Mouse (Mus musculus): ENCODE results near the gene Hmgcs2.
A peak's percentile ranks its signal among the peaks of the same experiment; 100 is the strongest.

Gene Hmgcs2

GRCm38 (mm10) chr3:98339097-98339705 lies 59.0 kb downstream of the Hmgcs2 start:
- peak; percentile 34 to 46 for DNase-seq

DNA sequence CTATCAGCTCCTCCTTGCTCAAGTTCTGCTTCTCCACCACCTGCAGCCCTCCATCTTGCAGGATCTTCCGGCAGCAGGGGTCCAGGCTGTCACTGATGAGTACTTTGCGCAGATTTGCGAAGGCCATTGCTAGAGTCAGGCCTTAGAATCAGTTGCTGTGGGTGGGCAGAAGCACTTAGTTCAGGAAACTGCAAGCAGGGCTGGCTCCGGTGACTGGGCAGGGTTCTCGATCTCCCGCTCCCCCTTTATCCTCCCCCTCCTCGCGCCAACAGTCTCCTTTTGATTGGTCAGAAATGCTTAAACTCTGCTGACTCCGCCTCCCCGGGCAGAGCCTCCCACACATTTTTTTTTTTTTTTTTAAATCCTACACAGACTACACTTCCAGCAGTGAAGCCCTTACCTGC lies 59.5 kb downstream of the Hmgcs2 start, which contains the start of gene Phgdh:
Phgdh (minus strand) TSS at position 285 of the 404 bp plus-strand sequence.
- peak; percentile 64 to 65 for DNase-seq

GRCm38 (mm10) chr3:98340818-98341594 lies 60.8 kb downstream of the Hmgcs2 start:
- DNase-seq: no peak

DNA sequence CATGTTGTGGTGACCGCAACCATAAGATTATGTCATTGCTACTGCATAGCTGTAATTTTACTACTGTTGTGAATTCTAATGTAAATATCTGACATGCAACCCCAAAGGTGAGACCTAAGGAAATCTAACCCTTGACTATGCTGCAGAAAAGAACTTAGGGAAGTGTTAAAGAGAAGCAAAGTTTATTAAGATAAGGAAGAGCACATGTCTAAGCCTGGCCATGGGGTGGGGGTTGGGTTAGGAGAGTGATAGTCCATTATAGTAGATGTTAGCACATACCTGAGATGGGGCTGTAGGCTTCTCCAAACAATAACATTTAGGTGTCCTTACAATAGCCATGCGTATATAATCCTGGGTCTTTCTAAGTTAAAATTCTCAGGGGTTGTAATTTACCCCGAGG lies 63.0 kb downstream of the Hmgcs2 start:
- no peak for DNase-seq

GRCm38 (mm10) chr3:98348106-98348505 lies 67.9 kb downstream of the Hmgcs2 start:
- no peak for DNase-seq

GRCm38 (mm10) chr3:98348705-98349104 lies 68.5 kb downstream of the Hmgcs2 start:
- DNase-seq: no peak

- DNase-seq: peak; percentile 85 to 93
These were observed 73.7 kb downstream of the Hmgcs2 start for GRCm38 (mm10) chr3:98353892-98354291.

DNA sequence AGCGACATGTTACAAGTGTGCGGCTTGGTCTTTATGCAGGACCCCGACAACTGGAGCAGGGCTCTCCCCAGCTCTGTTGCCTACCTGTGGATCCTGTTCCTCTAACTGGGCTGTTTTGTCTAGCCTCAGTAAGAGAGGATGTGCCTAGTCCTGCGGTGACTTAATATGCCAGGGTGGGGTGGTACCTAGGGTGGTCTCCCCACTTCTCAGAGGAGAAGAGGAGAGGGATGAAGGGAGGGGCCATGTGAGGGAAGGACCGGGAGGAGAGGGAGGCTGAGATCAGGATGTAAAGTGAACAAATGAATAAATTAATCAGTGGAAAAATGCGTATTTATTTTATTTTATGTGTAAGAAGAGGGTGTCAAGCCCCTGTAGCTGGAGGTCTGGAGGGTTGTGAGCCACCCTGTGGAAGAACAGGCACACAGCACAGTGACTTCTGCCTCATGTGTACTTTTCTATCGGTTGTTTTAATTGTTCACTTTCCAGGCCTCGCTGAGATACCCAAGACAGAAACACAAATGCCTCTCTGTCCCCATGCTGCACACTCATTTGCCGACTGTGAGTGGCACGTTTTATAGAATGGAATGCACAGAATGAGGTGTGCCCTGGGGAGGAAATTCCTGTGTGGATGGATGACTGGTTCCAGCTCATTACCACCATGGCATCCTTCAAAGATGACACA lies 75.2 kb downstream of the Hmgcs2 start:
- DNase-seq: no peak

DNA sequence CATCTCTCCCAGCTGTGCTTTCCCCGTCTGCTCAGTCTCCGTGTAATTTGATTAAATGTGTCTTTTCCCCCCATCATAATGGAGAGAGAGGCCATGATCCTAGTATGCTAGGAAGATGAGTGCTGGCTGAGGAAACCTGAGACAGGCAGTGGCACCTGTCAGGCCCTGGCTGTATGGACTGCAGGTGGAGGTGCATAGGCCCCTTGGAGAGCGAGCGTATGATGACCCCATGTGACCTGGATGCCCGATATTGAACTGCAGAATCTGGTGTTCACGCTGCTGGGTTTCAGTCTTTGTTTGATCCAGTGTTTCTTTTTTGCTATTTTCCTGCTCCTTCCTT lies 75.8 kb downstream of the Hmgcs2 start:
- no peak for DNase-seq

- DNase-seq: no peak
These were observed 76.6 kb downstream of the Hmgcs2 start for GRCm38 (mm10) chr3:98356632-98357370.
